Mouse (Mus musculus) liver, embryonic 13.5 days (tissue): Measurements from ENCODE around the gene Mbnl1. TPM values are rescaled to one million over a fixed set of nuclear protein-coding genes. Genes with fewer than 3 reads are reported as not detected.

Experiments used
- ATAC-seq: fragments of 200-750 bp; cut with Nextera tagmentation; 2 replicates; pipeline ENCODE4 v1.8.0; 2017; ENCODE audit warnings: low read depth, mild to moderate bottlenecking, moderate number of reproducible peaks, moderate library complexity
- DNase-seq: peaks from one replicate; pipeline ENCODE4 v3.0.0; 2022
- H3K27ac ChIP-seq: fragments of 300-500 bp; sonication (generic); 2 replicates; pipeline ENCODE4 v1.5.1; 2015; ENCODE audit warnings: moderate library complexity, mild to moderate bottlenecking, inconsistent platforms
- H3K27me3 ChIP-seq: fragments of 300-500 bp; sonication (generic); 2 replicates; pipeline ENCODE4 v1.6.1; 2015; ENCODE audit warnings: mild to moderate bottlenecking, inconsistent platforms
- H3K36me3 ChIP-seq: fragments of 300-500 bp; sonication (generic); 2 replicates; pipeline ENCODE4 v1.6.1; 2015; ENCODE audit warnings: mild to moderate bottlenecking, inconsistent platforms
- H3K4me1 ChIP-seq: fragments of 300-500 bp; sonication (generic); replicated peaks from 2 replicates; pipeline ENCODE4 v1.6.1; 2015; ENCODE audit warnings: inconsistent platforms
- H3K4me2 ChIP-seq: fragments of 300-500 bp; sonication (generic); 2 replicates; pipeline ENCODE4 v1.6.1; 2015; ENCODE audit warnings: inconsistent platforms, mild to moderate bottlenecking, moderate library complexity
- H3K4me3 ChIP-seq: fragments of 300-500 bp; sonication (generic); replicated peaks from 2 replicates; pipeline ENCODE4 v1.5.1; 2015; ENCODE audit warnings: mild to moderate bottlenecking, inconsistent platforms
- H3K9ac ChIP-seq: fragments of 300-500 bp; sonication (generic); 2 replicates; pipeline ENCODE4 v1.6.1; 2015; ENCODE audit warnings: mild to moderate bottlenecking, inconsistent platforms
- H3K9me3 ChIP-seq: fragments of 300-500 bp; sonication (generic); replicated peaks from 2 replicates; pipeline ENCODE4 v1.6.1; 2016; ENCODE audit warnings: inconsistent platforms
- WGBS: fragments of 180-500 bp; shearing (Covaris S2); methylation state at CpG from one replicate; pipeline ENCODE4 v1.1.7; 2015; ENCODE audit not compliant: insufficient replicate concordance; 5-methylcytosine and 5-hydroxymethylcytosine counted together
- polyA plus RNA-seq: library from polyadenylated mRNA; unstranded; fragments of >200 nt; fragmentation: Nextera tagmentation; extraction: Ambion mirVana; gene quantifications from 2 replicates; pipeline ENCODE4 v1.2.1, GENCODE M21; 2015

Mbnl1 gene
- polyA plus RNA-seq, 1 experiment from 2014 or later, result 123 TPM

DNA sequence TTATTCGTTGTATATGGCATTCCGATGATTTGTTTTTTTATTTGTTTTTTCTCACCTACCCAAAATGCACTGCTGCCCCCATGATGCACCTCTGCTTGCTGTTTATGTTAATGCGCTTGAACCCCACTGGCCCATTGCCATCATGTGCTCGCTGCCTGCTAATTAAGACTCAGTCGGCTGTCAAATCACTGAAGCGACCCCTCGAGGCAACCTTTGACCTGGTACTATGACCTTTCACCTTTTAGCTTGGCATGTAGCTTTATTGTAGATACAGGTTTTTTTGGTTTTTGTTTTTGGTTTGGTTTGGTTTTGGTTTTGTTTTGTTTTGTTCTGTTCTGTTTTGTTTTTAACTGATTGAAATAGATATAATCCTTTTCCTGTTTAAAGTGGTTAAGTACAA, 141.9 kb downstream of the Mbnl1 start:
- H3K27ac ChIP-seq, result no peak overlapping the region
- no peaks in the 10 kb centered on the region for H3K9me3 ChIP-seq
- DNase-seq (no peak), ATAC-seq (no peak)
- H3K4me1 ChIP-seq, result peaks cover 23% of the 10 kb centered on the region
- no peaks in the 10 kb centered on the region for H3K27me3 ChIP-seq
- WGBS, result 83% methylated on average over 7 of the region's 7 CpGs
- peaks cover 48% of the 10 kb centered on the region for H3K36me3 ChIP-seq
- no peak overlapping the region for H3K4me2 ChIP-seq
- no peak overlapping the region for H3K4me3 ChIP-seq
- H3K9ac ChIP-seq, result no peak overlapping the region

DNA sequence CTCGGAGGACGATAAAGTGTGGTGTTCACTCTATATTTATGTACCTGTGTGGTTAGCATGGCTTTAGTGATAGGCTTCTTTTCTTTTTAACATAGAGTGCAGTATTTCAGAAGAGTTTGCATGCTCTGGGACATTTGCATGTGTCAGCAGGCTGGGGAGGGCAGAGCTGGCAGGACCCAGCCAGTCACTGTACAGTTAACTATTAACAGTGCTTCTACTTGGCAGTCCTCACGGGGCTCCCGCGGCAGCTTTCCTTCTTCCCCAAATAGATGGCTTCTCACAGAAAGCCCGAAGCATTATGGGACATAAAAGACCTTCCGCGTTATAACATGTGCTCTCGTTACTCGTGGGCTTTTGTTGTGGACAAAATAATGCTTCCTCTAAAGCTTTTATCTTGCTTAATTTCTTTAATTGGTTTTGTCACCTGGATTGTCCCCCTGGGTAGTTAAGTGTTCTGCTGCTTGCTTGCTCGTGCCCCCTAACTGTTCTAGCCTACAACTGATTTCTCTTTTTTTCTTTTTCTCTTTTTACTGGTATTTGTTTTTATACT, 142.5 kb downstream of the Mbnl1 start:
- Histone ChIP-seq H3K4me2 (no peak overlapping the region), H3K4me3 (no peak overlapping the region), H3K4me1 (peaks cover 20% of the 10 kb centered on the region), H3K36me3 (peaks cover 48% of the 10 kb centered on the region), H3K9ac (no peak overlapping the region), H3K9me3 (no peaks in the 10 kb centered on the region), H3K27me3 (no peaks in the 10 kb centered on the region), H3K27ac (no peak overlapping the region)
- no peak for DNase-seq
- WGBS, result 80% methylated on average over 11 of the region's 11 CpGs
- no peak for ATAC-seq

DNA sequence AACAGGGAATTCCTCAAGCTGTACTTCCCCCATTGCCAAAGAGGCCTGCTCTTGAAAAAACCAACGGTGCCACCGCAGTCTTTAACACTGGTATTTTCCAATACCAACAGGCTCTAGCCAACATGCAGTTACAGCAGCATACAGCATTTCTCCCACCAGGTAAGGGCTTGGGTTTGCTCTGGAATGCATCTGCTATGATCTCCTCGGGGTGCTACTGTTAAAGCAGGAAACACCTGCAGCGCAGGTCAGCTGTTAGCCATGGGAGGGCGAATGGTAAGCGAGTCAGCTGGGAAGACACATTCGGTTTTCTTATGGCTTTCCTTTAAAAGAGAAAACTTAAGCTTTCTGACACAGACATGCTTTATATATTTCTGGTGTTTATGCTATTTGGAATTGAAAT, 143.0 kb downstream of the Mbnl1 start:
- no peaks in the 10 kb centered on the region for H3K9me3 ChIP-seq
- H3K4me1 ChIP-seq, result peaks cover 17% of the 10 kb centered on the region
- WGBS, result 75% methylated on average over 7 of the region's 7 CpGs
- ATAC-seq (no peak), DNase-seq (no peak)
- H3K9ac ChIP-seq, result no peak overlapping the region
- H3K27ac ChIP-seq, result no peak overlapping the region
- peaks cover 51% of the 10 kb centered on the region for H3K36me3 ChIP-seq
- no peaks in the 10 kb centered on the region for H3K27me3 ChIP-seq
- H3K4me2 ChIP-seq, result no peak overlapping the region
- H3K4me3 ChIP-seq, result no peak overlapping the region

DNA sequence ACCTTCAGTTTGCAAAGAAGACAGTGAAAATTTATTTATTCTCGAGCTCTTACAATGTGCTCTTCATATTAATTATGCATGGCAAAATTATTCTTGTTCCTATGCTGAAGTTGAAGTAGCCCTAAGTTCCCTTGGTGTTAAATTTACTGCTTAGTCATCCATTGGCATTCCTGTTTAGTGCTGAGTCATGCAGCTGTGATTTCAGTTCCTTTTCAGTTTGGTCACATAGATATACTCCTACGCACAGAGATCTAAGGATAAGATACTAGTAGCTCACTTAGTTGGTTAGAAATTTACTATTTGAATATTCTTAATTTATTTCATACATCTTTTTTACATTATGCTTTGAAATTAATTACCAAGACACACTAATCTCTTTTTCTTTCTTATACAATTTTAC, 143.5 kb downstream of the Mbnl1 start:
- 49% methylated on average over 2 of the region's 2 CpGs for WGBS
- Histone ChIP-seq H3K9ac (no peak overlapping the region), H3K9me3 (no peaks in the 10 kb centered on the region), H3K27ac (no peak overlapping the region), H3K27me3 (no peaks in the 10 kb centered on the region), H3K4me3 (no peak overlapping the region), H3K4me2 (no peak overlapping the region), H3K4me1 (peaks cover 14% of the 10 kb centered on the region), H3K36me3 (peaks cover 57% of the 10 kb centered on the region)
- no peak for DNase-seq
- ATAC-seq, result no peak

DNA sequence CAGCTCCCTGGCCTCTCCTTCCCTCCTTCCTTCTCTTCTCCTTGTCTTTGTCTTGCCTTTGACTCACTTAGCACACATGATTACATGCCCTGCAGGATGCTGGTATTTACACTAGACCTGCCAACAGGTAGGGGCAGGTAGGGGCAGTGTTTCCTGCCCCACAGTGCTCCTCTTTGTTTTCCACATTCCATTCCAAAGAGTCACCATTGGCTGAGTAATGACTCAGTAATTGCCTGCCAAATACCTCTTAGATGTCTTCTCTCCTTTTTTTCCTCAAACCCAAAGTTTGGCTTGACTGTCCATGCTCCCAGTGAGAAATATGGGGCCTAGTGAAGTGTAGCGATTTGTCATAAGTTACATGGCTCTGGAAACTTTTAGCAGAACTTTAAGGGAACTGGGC, 145.0 kb downstream of the Mbnl1 start:
- H3K36me3 ChIP-seq, result peaks cover 62% of the 10 kb centered on the region
- no peak for DNase-seq
- peaks cover 14% of the 10 kb centered on the region for H3K4me1 ChIP-seq
- H3K27me3 ChIP-seq, result no peaks in the 10 kb centered on the region
- no peak overlapping the region for H3K4me2 ChIP-seq
- no peak overlapping the region for H3K4me3 ChIP-seq
- 87% methylated on average over 1 of the region's 1 CpGs for WGBS
- no peak overlapping the region for H3K27ac ChIP-seq
- no peak overlapping the region for H3K9ac ChIP-seq
- no peak for ATAC-seq
- no peaks in the 10 kb centered on the region for H3K9me3 ChIP-seq

DNA sequence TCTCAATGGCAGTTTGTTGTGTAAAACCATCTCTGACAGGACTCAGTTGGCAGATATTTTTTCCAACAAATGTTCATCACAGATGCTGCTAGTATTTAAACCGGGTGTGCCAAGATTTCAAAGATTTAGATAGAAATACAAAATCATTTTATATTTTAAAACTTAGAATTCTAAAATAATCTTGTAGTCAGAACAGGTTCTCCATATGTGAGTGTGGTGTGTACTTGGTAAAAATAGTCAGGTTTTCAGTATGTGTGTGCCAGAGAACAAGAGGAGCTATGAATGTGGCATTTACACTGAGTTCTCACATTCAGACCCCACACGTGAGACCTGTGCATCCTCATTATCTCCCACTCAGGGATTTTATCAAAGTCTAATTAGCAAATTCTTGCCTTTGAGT, 147.6 kb downstream of the Mbnl1 start:
- Histone ChIP-seq H3K27ac (no peak overlapping the region), H3K9me3 (no peaks in the 10 kb centered on the region), H3K4me2 (no peak overlapping the region), H3K9ac (no peak overlapping the region), H3K4me1 (peaks cover 9% of the 10 kb centered on the region), H3K36me3 (peaks cover 56% of the 10 kb centered on the region), H3K4me3 (no peak overlapping the region), H3K27me3 (no peaks in the 10 kb centered on the region)
- ATAC-seq (no peak), DNase-seq (no peak)
- 73% methylated on average over 2 of the region's 2 CpGs for WGBS

DNA sequence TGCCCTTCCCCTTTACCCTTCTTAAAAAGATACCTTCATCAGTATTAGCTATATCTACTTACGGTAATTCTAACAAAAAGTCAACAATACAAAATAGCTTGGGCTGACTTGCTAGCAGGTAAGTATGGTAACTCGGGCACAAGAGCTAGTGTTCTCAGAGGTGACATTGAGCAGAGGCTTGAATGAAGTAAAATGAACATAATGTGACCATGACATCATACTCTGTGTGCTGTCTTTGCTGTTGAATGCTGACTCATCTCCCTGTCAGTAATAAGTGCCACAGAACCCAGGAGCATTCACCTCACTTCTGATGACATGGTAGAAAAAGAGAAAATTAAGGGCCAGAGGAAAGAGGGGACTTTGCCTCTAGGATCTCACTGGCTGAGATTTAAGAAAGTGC, 158.6 kb downstream of the Mbnl1 start:
- H3K4me1 ChIP-seq, result no peaks in the 10 kb centered on the region
- no peak overlapping the region for H3K9ac ChIP-seq
- DNase-seq (no peak), ATAC-seq (no peak)
- H3K4me2 ChIP-seq, result no peak overlapping the region
- H3K27me3 ChIP-seq, result no peaks in the 10 kb centered on the region
- H3K4me3 ChIP-seq, result no peak overlapping the region
- H3K9me3 ChIP-seq, result no peaks in the 10 kb centered on the region
- H3K36me3 ChIP-seq, result peaks cover 21% of the 10 kb centered on the region
- 78% methylated on average over 2 of the region's 2 CpGs for WGBS
- no peak overlapping the region for H3K27ac ChIP-seq

DNA sequence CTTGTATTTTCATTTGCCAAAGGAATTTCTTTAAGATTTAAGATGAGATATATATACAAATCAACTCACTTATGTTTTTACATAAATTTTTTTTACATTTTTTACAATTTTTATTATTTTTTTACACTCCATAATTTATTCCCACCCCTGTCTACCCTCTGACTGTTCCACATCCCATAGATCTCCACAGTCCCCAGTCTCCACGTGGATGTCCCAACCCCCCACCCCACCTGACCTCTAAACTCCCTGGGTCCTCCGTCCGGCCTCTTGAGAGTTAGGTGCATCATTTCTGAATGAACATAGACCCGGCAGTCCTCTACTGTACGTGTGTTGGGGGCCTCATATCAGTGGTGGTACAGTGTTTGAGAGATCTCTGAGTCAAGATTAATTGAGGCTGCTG, 159.1 kb downstream of the Mbnl1 start:
- H3K4me2 ChIP-seq, result no peak overlapping the region
- H3K36me3 ChIP-seq, result peaks cover 15% of the 10 kb centered on the region
- no peak overlapping the region for H3K9ac ChIP-seq
- WGBS, result 77% methylated on average over 5 of the region's 5 CpGs
- H3K9me3 ChIP-seq, result no peaks in the 10 kb centered on the region
- H3K4me1 ChIP-seq, result no peaks in the 10 kb centered on the region
- no peak overlapping the region for H3K27ac ChIP-seq
- no peak overlapping the region for H3K4me3 ChIP-seq
- DNase-seq (no peak), ATAC-seq (no peak)
- no peaks in the 10 kb centered on the region for H3K27me3 ChIP-seq

DNA sequence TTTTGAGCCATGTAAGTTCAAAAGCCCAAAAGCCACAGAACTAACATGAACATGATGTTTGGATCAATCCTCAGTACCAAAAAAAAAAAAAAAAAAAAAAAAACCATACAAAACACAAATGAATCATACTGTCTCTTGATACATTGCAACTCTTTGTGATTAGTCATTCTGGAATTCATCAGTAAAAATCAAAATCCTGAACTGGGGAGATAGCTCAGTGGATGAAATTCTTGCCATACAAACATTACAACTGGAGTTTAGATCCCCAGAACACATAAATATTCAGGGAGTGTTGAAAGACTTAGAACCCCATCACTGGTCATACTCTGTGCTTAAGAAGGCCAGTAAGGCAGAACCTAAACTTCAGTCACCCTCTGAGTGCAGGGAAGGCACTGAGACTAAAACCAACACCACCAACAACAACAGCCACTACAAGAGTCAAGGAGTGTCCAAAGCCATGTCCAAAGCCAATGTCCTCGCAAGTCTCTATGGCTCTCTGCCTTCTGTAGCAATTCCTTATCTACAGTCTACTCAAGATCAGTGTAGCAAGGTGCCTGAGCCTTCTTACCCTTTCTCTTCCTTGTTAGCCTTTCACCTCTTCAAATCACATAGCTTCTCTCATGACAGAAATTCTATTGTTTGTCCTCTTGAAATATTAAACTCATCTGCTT, 160.3 kb downstream of the Mbnl1 start:
- no peaks in the 10 kb centered on the region for H3K4me1 ChIP-seq
- WGBS, result 80% methylated on average over 1 of the region's 1 CpGs
- peaks cover 13% of the 10 kb centered on the region for H3K36me3 ChIP-seq
- H3K27ac ChIP-seq, result no peak overlapping the region
- DNase-seq (no peak), ATAC-seq (no peak)
- no peak overlapping the region for H3K9ac ChIP-seq
- no peak overlapping the region for H3K4me3 ChIP-seq
- no peak overlapping the region for H3K4me2 ChIP-seq
- H3K9me3 ChIP-seq, result no peaks in the 10 kb centered on the region
- no peaks in the 10 kb centered on the region for H3K27me3 ChIP-seq

DNA sequence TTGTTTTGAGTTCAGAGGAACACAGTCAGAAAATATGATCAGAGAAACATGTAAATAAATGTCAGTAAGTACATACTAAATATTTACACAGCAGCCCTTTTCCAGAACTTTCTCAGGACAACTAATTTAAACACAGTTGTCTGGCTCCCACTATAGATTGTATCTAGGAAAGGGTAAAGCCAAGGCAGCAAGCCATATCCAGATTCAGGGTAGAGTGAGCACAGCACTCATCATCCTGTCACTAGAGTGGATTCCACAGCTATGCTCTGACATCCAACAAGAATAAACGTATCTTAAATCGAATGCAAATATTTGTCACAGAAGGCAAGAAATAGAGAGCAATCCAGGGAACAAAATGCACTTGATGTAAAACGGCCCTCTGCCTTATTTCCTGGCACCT, 165.9 kb downstream of the Mbnl1 start:
- ATAC-seq, result no peak
- no peak overlapping the region for H3K4me2 ChIP-seq
- no peaks in the 10 kb centered on the region for H3K27me3 ChIP-seq
- WGBS, result 67% methylated on average over 3 of the region's 3 CpGs
- no peak overlapping the region for H3K27ac ChIP-seq
- no peak for DNase-seq
- no peak overlapping the region for H3K9ac ChIP-seq
- H3K36me3 ChIP-seq, result no peaks in the 10 kb centered on the region
- no peaks in the 10 kb centered on the region for H3K4me1 ChIP-seq
- H3K9me3 ChIP-seq, result no peaks in the 10 kb centered on the region
- H3K4me3 ChIP-seq, result no peak overlapping the region

DNA sequence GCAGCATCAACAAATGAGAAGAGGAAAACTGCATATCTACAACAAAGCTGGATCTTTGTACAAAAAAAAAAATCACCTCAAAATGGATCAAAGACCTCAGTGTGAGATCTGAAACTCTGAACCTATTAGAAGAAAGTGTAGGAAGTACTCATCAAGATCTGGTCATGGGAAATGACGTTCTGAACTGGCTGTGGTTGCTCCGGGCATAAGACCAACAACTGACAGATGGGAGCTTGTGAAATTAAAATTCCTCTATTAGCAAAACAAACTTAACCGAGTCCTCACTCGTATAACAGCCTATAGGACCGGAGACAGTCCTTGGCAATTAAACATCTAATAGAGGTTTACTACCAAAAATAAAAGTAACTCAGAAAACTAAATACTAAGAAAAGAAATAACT, 166.5 kb downstream of the Mbnl1 start:
- no peak overlapping the region for H3K4me3 ChIP-seq
- ATAC-seq (no peak), DNase-seq (no peak)
- H3K36me3 ChIP-seq, result no peaks in the 10 kb centered on the region
- 63% methylated on average over 5 of the region's 5 CpGs for WGBS
- no peak overlapping the region for H3K9ac ChIP-seq
- no peak overlapping the region for H3K27ac ChIP-seq
- H3K4me2 ChIP-seq, result no peak overlapping the region
- H3K9me3 ChIP-seq, result no peaks in the 10 kb centered on the region
- H3K4me1 ChIP-seq, result no peaks in the 10 kb centered on the region
- H3K27me3 ChIP-seq, result no peaks in the 10 kb centered on the region

DNA sequence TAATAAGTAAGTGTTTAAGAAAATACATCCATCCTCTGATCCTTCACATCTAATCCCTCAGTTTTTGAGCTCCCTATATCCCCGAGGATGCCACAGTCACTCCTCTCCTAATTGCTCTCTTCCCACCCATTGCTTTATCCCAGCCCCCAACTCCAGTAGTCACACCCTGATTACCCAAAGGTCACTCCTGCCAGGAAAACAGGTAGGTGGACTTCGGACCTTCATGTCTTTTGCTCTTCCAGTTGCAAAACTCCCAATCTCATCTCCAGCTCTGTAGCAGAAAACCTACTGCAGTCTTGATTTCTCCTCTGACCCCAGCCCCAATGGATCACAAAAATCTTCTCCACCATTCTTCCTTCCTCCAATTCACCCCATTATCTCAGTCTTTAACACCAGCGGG, 169.6 kb downstream of the Mbnl1 start:
- no peaks in the 10 kb centered on the region for H3K36me3 ChIP-seq
- H3K27ac ChIP-seq, result no peak overlapping the region
- H3K4me1 ChIP-seq, result no peaks in the 10 kb centered on the region
- H3K4me2 ChIP-seq, result no peak overlapping the region
- no peak overlapping the region for H3K4me3 ChIP-seq
- DNase-seq (no peak), ATAC-seq (no peak)
- H3K9me3 ChIP-seq, result no peaks in the 10 kb centered on the region
- no peak overlapping the region for H3K9ac ChIP-seq
- WGBS, result 52% methylated on average over 3 of the region's 3 CpGs
- H3K27me3 ChIP-seq, result no peaks in the 10 kb centered on the region
